Mouse (Mus musculus) cortical plate, adult 2 months (tissue): ENCODE data around the gene Kcna7.

Experiments
- CTCF ChIP-seq: fragments of 200-500 bp; IDR thresholded peaks from 2 replicates; pipeline ENCODE4 v1.5.1; 2011; ENCODE audit warnings: mild to moderate bottlenecking, control low read depth, low read length; ENCODE audit not compliant: insufficient read depth; ENCODE audit errors: extremely low read depth
- POLR2A ChIP-seq: fragments of 200-500 bp; IDR thresholded peaks from 2 replicates; pipeline ENCODE4 v1.6.1; 2011; ENCODE audit warnings: mild to moderate bottlenecking, low read length, control low read depth; ENCODE audit not compliant: insufficient read depth; ENCODE audit errors: extremely low read depth

GRCm38 (mm10) chr7:45408949-45409348, 3.5 kb downstream of the Kcna7 start:
- TF ChIP-seq CTCF (no peak), POLR2A (no peak)
